Mouse (Mus musculus): ENCODE results near the gene Cd207. TPM values are rescaled to one million over a fixed set of nuclear protein-coding genes. Genes with fewer than 3 reads are reported as not detected.

The Cd207 gene
- polyA plus RNA-seq (2015; fragmentation: Nextera tagmentation; extraction: Ambion mirVana) = not detected in 2 replicates

- Histone ChIP-seq H3K27me3 (peaks cover 17% of the 10 kb centered on the region), H3K9ac (no peak within 1 kb of the TSS), H3K4me3 (no peak within 1 kb of the TSS), H3K4me1 (no peaks in the 10 kb centered on the region), H3K9me3 (no peaks in the 10 kb centered on the region), H3K27ac (no peak within 1 kb of the TSS), H3K36me3 (no peaks in the 10 kb centered on the region), H3K4me2 (replicated peaks) (no peak within 1 kb of the TSS)
- no peak for ATAC-seq (ENCODE audit: low FRiP score, low read depth)
- WGBS = 77% methylated on average over 4 of the region's 4 CpGs
Measured at GRCm38 (mm10) chr6:83677757-83678156, at the start of gene Cd207. Gene Cd207, minus strand, starts transcription at chr6:83677857.

GRCm38 (mm10) chr6:83727178-83727577 lies 49.5 kb upstream of the Cd207 start:
- Histone ChIP-seq H3K4me3 (no peak overlapping the region), H3K27ac (no peak overlapping the region), H3K36me3 (no peaks in the 10 kb centered on the region), H3K27me3 (peaks cover 33% of the 10 kb centered on the region), H3K4me2 (replicated peaks) (no peak overlapping the region), H3K4me1 (no peaks in the 10 kb centered on the region), H3K9me3 (no peaks in the 10 kb centered on the region), H3K9ac (no peak overlapping the region)
- no peak for ATAC-seq (ENCODE audit: low FRiP score, low read depth)
- WGBS = 49% methylated on average over 4 of the region's 4 CpGs

- Histone ChIP-seq H3K27ac (no peak overlapping the region), H3K4me1 (no peaks in the 10 kb centered on the region), H3K9me3 (no peaks in the 10 kb centered on the region), H3K4me2 (replicated peaks) (no peak overlapping the region), H3K9ac (no peak overlapping the region), H3K27me3 (peaks cover 61% of the 10 kb centered on the region), H3K4me3 (no peak overlapping the region), H3K36me3 (no peaks in the 10 kb centered on the region)
- WGBS = 10% methylated on average over 6 of the region's 6 CpGs
- no peak for ATAC-seq (ENCODE audit: low FRiP score, low read depth)
Measured at GRCm38 (mm10) chr6:83722526-83722925, 44.9 kb upstream of the Cd207 start.

GRCm38 (mm10) chr6:83717026-83717425 lies 39.4 kb upstream of the Cd207 start:
- no peak for ATAC-seq (ENCODE audit: low FRiP score, low read depth)
- Histone ChIP-seq H3K9ac (no peak overlapping the region), H3K9me3 (no peaks in the 10 kb centered on the region), H3K4me3 (no peak overlapping the region), H3K36me3 (no peaks in the 10 kb centered on the region), H3K27ac (no peak overlapping the region), H3K4me1 (peaks cover 9% of the 10 kb centered on the region), H3K4me2 (replicated peaks) (no peak overlapping the region), H3K27me3 (peaks cover 96% of the 10 kb centered on the region)
- WGBS = 6% methylated on average over 8 of the region's 8 CpGs

GRCm38 (mm10) chr6:83715461-83716196 lies 38.0 kb upstream of the Cd207 start:
- WGBS = 3% methylated on average over 30 of the region's 30 CpGs
- peak overlapping the region; percentile 13; the same call in 1 of the 2 replicates for H3K4me3 ChIP-seq

GRCm38 (mm10) chr6:83714221-83715123 lies 36.8 kb upstream of the Cd207 start:
- ATAC-seq (ENCODE audit: low FRiP score, low read depth) = no peak
- H3K9ac ChIP-seq = no peak overlapping the region
- H3K9me3 ChIP-seq = no peaks in the 10 kb centered on the region
- no peaks in the 10 kb centered on the region for H3K36me3 ChIP-seq
- peaks cover 96% of the 10 kb centered on the region for H3K27me3 ChIP-seq
- H3K4me2 ChIP-seq (replicated peaks) = peak overlapping the region; percentile 27; the same call in 1 of the 2 replicates
- no peak overlapping the region for H3K27ac ChIP-seq
- H3K4me3 ChIP-seq = peak overlapping the region; percentile 13
- WGBS = 4% methylated on average over 34 of the region's 34 CpGs
- peaks cover 29% of the 10 kb centered on the region for H3K4me1 ChIP-seq

More at GRCm38 (mm10) chr6:83715461-83716196, 38.0 kb upstream of the Cd207 start:
- Histone ChIP-seq H3K9me3 (no peaks in the 10 kb centered on the region), H3K9ac (no peak overlapping the region), H3K27me3 (peaks cover 96% of the 10 kb centered on the region), H3K4me1 (peaks cover 23% of the 10 kb centered on the region), H3K4me2 (replicated peaks) (0 out of 2 replicates have a peak overlapping the region, but pooled peaks have one; percentile 14), H3K27ac (no peak overlapping the region), H3K36me3 (no peaks in the 10 kb centered on the region)
- ATAC-seq (ENCODE audit: low FRiP score, low read depth) = no peak

- Histone ChIP-seq H3K4me3 (no peak overlapping the region), H3K9me3 (no peaks in the 10 kb centered on the region), H3K27ac (no peak overlapping the region), H3K4me1 (peaks cover 29% of the 10 kb centered on the region), H3K36me3 (no peaks in the 10 kb centered on the region), H3K4me2 (replicated peaks) (no peak overlapping the region), H3K27me3 (peaks cover 97% of the 10 kb centered on the region), H3K9ac (no peak overlapping the region)
- 5% methylated on average over 12 of the region's 12 CpGs for WGBS
- no peak for ATAC-seq (ENCODE audit: low FRiP score, low read depth)
Measured at GRCm38 (mm10) chr6:83713271-83714136, 35.8 kb upstream of the Cd207 start.

- no peak for ATAC-seq (ENCODE audit: low FRiP score, low read depth)
- Histone ChIP-seq H3K27ac (no peak overlapping the region), H3K4me3 (peak overlapping the region; percentile 47), H3K4me1 (peaks cover 29% of the 10 kb centered on the region), H3K9me3 (no peaks in the 10 kb centered on the region), H3K36me3 (no peaks in the 10 kb centered on the region), H3K9ac (peak overlapping the region; percentile 32; the same call in 1 of the 2 replicates), H3K27me3 (peaks cover 97% of the 10 kb centered on the region), H3K4me2 (replicated peaks) (peak overlapping the region; percentile 80)
- WGBS = 2% methylated on average over 44 of the region's 45 CpGs
Measured at GRCm38 (mm10) chr6:83711725-83712475, 34.2 kb upstream of the Cd207 start.

GRCm38 (mm10) chr6:83711067-83711675 lies 33.5 kb upstream of the Cd207 start, which contains the start of gene Vax2:
Gene Vax2, plus strand, starts transcription at chr6:83711264.
- H3K27ac ChIP-seq = no peak within 1 kb of the TSS
- peaks cover 29% of the 10 kb centered on the region for H3K4me1 ChIP-seq
- no peaks in the 10 kb centered on the region for H3K9me3 ChIP-seq
- ATAC-seq (ENCODE audit: low FRiP score, low read depth) = peak; percentile 88
- peak within 1 kb of the TSS; percentile 80 for H3K4me2 ChIP-seq (replicated peaks)
- WGBS = under 1% methylated on average over 44 of the region's 46 CpGs
- H3K27me3 ChIP-seq = peaks cover 99% of the 10 kb centered on the region
- no peaks in the 10 kb centered on the region for H3K36me3 ChIP-seq
- peak within 1 kb of the TSS; percentile 47 for H3K4me3 ChIP-seq
- H3K9ac ChIP-seq = peak within 1 kb of the TSS; percentile 32; the same call in 1 of the 2 replicates

- Histone ChIP-seq H3K9me3 (no peaks in the 10 kb centered on the region), H3K4me1 (peaks cover 29% of the 10 kb centered on the region), H3K27me3 (peaks cover 99% of the 10 kb centered on the region), H3K27ac (no peak overlapping the region), H3K4me3 (peak overlapping the region; percentile 47), H3K36me3 (no peaks in the 10 kb centered on the region), H3K4me2 (replicated peaks) (peak overlapping the region; percentile 80), H3K9ac (no peak overlapping the region)
- peak; percentile 45 for ATAC-seq (ENCODE audit: low FRiP score, low read depth)
- WGBS = under 1% methylated on average over 32 of the region's 32 CpGs
Measured at GRCm38 (mm10) chr6:83710361-83711066, 32.9 kb upstream of the Cd207 start.

Data from limb, embryonic 13.5 days (tissue).